ENCODE assay signal across 26 mouse cellular contexts in the genomic region with DNA sequence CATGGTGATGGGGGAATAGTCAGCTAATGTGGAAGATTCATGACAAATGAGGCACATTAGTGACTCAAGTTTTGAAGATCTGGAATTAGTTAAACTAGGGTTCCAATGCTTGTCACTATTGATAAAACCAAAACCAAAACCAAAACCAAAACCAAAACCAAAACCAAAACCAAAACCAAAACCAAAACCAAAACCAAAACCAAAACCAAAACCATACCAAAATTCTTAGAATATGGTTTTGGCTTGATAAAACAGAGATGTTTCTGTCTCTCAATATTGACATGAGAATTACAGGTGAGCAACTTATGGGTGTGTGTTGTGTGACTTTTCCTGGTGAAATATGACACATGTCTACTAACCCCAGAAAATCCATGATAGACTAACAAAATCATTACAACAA. TPM values are rescaled to one million over a fixed set of nuclear protein-coding genes. Genes with fewer than 3 reads are reported as not detected.
DNase-seq lines count a peak whose midpoint lies in the region; ATAC-seq and TF ChIP-seq lines count a peak whose summit lies in the region.
"Had no signal": no experiment of that assay in that cellular context is flagged by ENCODE, and none has a peak within 500 bp of the region (broad histone marks: within the 10 kb centered on the region; RNA-seq: fewer than 3 reads in every experiment).

No protein-coding gene starts in this region.

- no peaks in the 10 kb centered on the region for H3K27me3 ChIP-seq in MEL (ENCODE audit: control insufficient read depth in 1 of 2, insufficient read depth in 2 of 2, low read length in 2 of 2)
- no peaks in the 10 kb centered on the region for H3K27me3 ChIP-seq in forebrain, embryonic 16.5 days (replicated peaks; ENCODE audit: control insufficient read depth, insufficient read depth, low read length)
- H3K27me3 ChIP-seq: embryonic facial prominence, embryonic 13.5 days; embryonic facial prominence, embryonic 15.5 days; forebrain, embryonic 13.5 days; forebrain, embryonic 15.5 days had no signal

- DNase-seq in MEL (ENCODE audit: low read depth, low spot score) = no peak
- peak; percentile 9 for DNase-seq in induced T-regulatory cell, adult 2 months (ENCODE audit: low read depth)
- DNase-seq in cerebellum, postnatal 36 days = no peak
- DNase-seq in kidney, postnatal 36 days = no peak
- DNase-seq: adrenal gland, adult 8-10 months; adrenal gland, postnatal 14 days; adrenal gland, postnatal 36 days; B cell, adult 2 months; cerebellum, adult 11-12 months; cerebellum, adult 2 months; cerebellum, adult 9-10 months; cerebellum, postnatal 10 days; cerebellum, postnatal 25 days; embryo, embryonic 11 days had no signal

- TF ChIP-seq POLR2A in MEL (IDR thresholded peaks at IDR 0.05; ENCODE audit: control insufficient read depth in 1 of 2, insufficient read depth in 1 of 2, low read depth in 1 of 2, low read length in 2 of 2, poor library complexity in 1 of 2) = no peak

- no peak overlapping the region for H3K4me2 ChIP-seq in forebrain, embryonic 16.5 days (ENCODE audit: low read length)
- H3K4me2 ChIP-seq: embryonic facial prominence, embryonic 13.5 days; embryonic facial prominence, embryonic 15.5 days; forebrain, embryonic 13.5 days; forebrain, embryonic 15.5 days had no signal

- no peak overlapping the region for H3K27ac ChIP-seq in MEL (ENCODE audit: control insufficient read depth, low read depth, low read length)
- H3K27ac ChIP-seq in forebrain, embryonic 16.5 days (ENCODE audit: low read length) = no peak overlapping the region
- H3K27ac ChIP-seq: embryonic facial prominence, embryonic 13.5 days; embryonic facial prominence, embryonic 15.5 days; forebrain, embryonic 10.5 days; forebrain, embryonic 13.5 days; forebrain, embryonic 15.5 days had no signal

- no peak for TF ChIP-seq RAD21 in MEL (IDR thresholded peaks at IDR 0.05; ENCODE audit: low read depth, low read length)

- H3K9me3 ChIP-seq in MEL (replicated peaks; ENCODE audit: insufficient read depth, low read length) = no peaks in the 10 kb centered on the region
- H3K9me3 ChIP-seq in forebrain, embryonic 16.5 days (ENCODE audit: control insufficient read depth, low read length) = no peaks in the 10 kb centered on the region
- H3K9me3 ChIP-seq: embryonic facial prominence, embryonic 13.5 days; embryonic facial prominence, embryonic 15.5 days; forebrain, embryonic 10.5 days; forebrain, embryonic 13.5 days; forebrain, embryonic 15.5 days; G1E had no signal

- no peak for TF ChIP-seq EP300 in MEL (IDR thresholded peaks at IDR 0.05; ENCODE audit: low read depth in 1 of 2, low read length in 2 of 2)

- no peak overlapping the region for H3K9ac ChIP-seq in MEL (ENCODE audit: control insufficient read depth, low read depth, low read length, poor library complexity, severe bottlenecking)
- H3K9ac ChIP-seq in forebrain, embryonic 16.5 days (replicated peaks; ENCODE audit: low read depth, low read length) = no peak overlapping the region
- H3K9ac ChIP-seq: embryonic facial prominence, embryonic 13.5 days; embryonic facial prominence, embryonic 15.5 days; forebrain, embryonic 13.5 days; forebrain, embryonic 15.5 days had no signal

- no peak overlapping the region for H3K4me3 ChIP-seq in MEL (ENCODE audit: control insufficient read depth in 1 of 2, insufficient read depth in 1 of 2, low read depth in 2 of 2, low read length in 2 of 2)
- H3K4me3 ChIP-seq in forebrain, embryonic 16.5 days (replicated peaks; ENCODE audit: low read length) = no peak overlapping the region
- H3K4me3 ChIP-seq: embryonic facial prominence, embryonic 13.5 days; embryonic facial prominence, embryonic 15.5 days; erythroblast, embryonic 14.5 days; forebrain, embryonic 10.5 days; forebrain, embryonic 13.5 days; forebrain, embryonic 15.5 days had no signal

- H3K36me3 ChIP-seq in MEL (ENCODE audit: control insufficient read depth in 1 of 2, insufficient read depth in 2 of 2, low read length in 2 of 2) = no peaks in the 10 kb centered on the region
- no peaks in the 10 kb centered on the region for H3K36me3 ChIP-seq in forebrain, embryonic 16.5 days (ENCODE audit: control insufficient read depth, insufficient read depth)
- H3K36me3 ChIP-seq: embryonic facial prominence, embryonic 13.5 days; embryonic facial prominence, embryonic 15.5 days; forebrain, embryonic 10.5 days; forebrain, embryonic 15.5 days; G1E had no signal

- TF ChIP-seq CTCF in MEL (IDR thresholded peaks at IDR 0.05 in 2 of 3, conservative IDR thresholded peaks at IDR 0.05 in 1 of 3; ENCODE audit: control insufficient read depth in 1 of 3, insufficient read depth in 1 of 3, low read depth in 2 of 3, low read length in 3 of 3, poor library complexity in 1 of 3, severe bottlenecking in 1 of 3) = no peak

- ATAC-seq in CD4-positive, CD25-positive, alpha-beta regulatory T cell, adult 4 months = peak; percentile 46
- ATAC-seq in forebrain, embryonic 16.5 days = no peak
- ATAC-seq: forebrain, embryonic 13.5 days; forebrain, embryonic 15.5 days had no signal

- H3K79me2 ChIP-seq in MEL (ENCODE audit: control insufficient read depth, insufficient read depth, low read length, poor library complexity) = no peaks in the 10 kb centered on the region

- no peaks in the 10 kb centered on the region for H3K4me1 ChIP-seq in MEL (ENCODE audit: control insufficient read depth in 1 of 2, insufficient read depth in 2 of 2, low read length in 2 of 2)
- no peaks in the 10 kb centered on the region for H3K4me1 ChIP-seq in forebrain, embryonic 16.5 days (replicated peaks; ENCODE audit: control insufficient read depth, insufficient read depth, low read length)
- H3K4me1 ChIP-seq: embryonic facial prominence, embryonic 13.5 days; embryonic facial prominence, embryonic 15.5 days; forebrain, embryonic 10.5 days; forebrain, embryonic 13.5 days; forebrain, embryonic 15.5 days had no signal

TF ChIP-seq in MEL, 35 proteins besides CTCF, POLR2A, EP300 and RAD21:
- TF ChIP-seq NRF1 (IDR thresholded peaks at IDR 0.05; ENCODE audit: insufficient read depth, low read depth, low read length, poor library complexity, severe bottlenecking) = no peak
- TF ChIP-seq CHD2 (IDR thresholded peaks at IDR 0.05; ENCODE audit: low read length) = no peak
- TF ChIP-seq UBTF (IDR thresholded peaks at IDR 0.05; ENCODE audit: borderline replicate concordance, insufficient read depth, low read depth, low read length) = no peak
- TF ChIP-seq ELF1 (IDR thresholded peaks at IDR 0.05; ENCODE audit: low read depth, low read length) = no peak
- TF ChIP-seq ETS1 (IDR thresholded peaks at IDR 0.05; ENCODE audit: low read depth, low read length) = peak; percentile 60; the same call in 1 of the 2 replicates

RNA-seq across cellular contexts. Expression of a gene that starts 30.1 kb away (rescaled TPM):
- not detected for polyA plus RNA-seq in CD4-positive, CD25-positive, alpha-beta regulatory T cell, adult 4 months (2017; shearing (Covaris generic))
- total RNA-seq in MEL (2012; rRNA removed) = not detected in 2 replicates
- not detected for polyA plus RNA-seq in MEL (2012; ENCODE audit: insufficient read depth in 1 of 2, insufficient read length in 2 of 2, low read depth in 1 of 2, low replicate concordance in 2 of 2, missing spikeins in 1 of 2)
- not detected in 2 replicates for polyA plus RNA-seq in forebrain, embryonic 16.5 days (2015; fragmentation: Nextera tagmentation; extraction: Ambion mirVana)
- total RNA-seq: adrenal gland, adult 18-20 months; adrenal gland, adult 8-10 months; adrenal gland, postnatal 14 days; adrenal gland, postnatal 36 days; common myeloid progenitor, adult 5-6 weeks; G1E had no signal
- polyA plus RNA-seq: cerebellum, adult 2 months; embryonic facial prominence, embryonic 11.5 days; embryonic facial prominence, embryonic 13.5 days; embryonic facial prominence, embryonic 15.5 days; erythroblast, embryonic 14.5 days; forebrain, embryonic 10.5 days; forebrain, embryonic 13.5 days; forebrain, embryonic 15.5 days; G1E had no signal

RNA-seq across cellular contexts. Expression of a gene that starts 30.2 kb away (rescaled TPM):
- polyA plus RNA-seq in CD4-positive, CD25-positive, alpha-beta regulatory T cell, adult 4 months (2017; shearing (Covaris generic)) = under 1 TPM in 1 of 2 experiments, not detected in 1; 0.62 TPM
- not detected in 2 replicates for total RNA-seq in MEL (2012; rRNA removed)
- not detected for polyA plus RNA-seq in MEL (2012; ENCODE audit: insufficient read depth in 1 of 2, insufficient read length in 2 of 2, low read depth in 1 of 2, low replicate concordance in 2 of 2, missing spikeins in 1 of 2)
- polyA plus RNA-seq in forebrain, embryonic 16.5 days (2015; fragmentation: Nextera tagmentation; extraction: Ambion mirVana) = not detected in 2 replicates
- total RNA-seq: adrenal gland, adult 18-20 months; adrenal gland, postnatal 14 days; adrenal gland, postnatal 36 days had no signal
- polyA plus RNA-seq: embryonic facial prominence, embryonic 11.5 days; embryonic facial prominence, embryonic 13.5 days; erythroblast, embryonic 14.5 days; forebrain, embryonic 10.5 days; forebrain, embryonic 13.5 days; forebrain, embryonic 15.5 days; G1E had no signal

RNA-seq across cellular contexts. Expression of a gene that starts 34.0 kb away (rescaled TPM):
- polyA plus RNA-seq in CD4-positive, CD25-positive, alpha-beta regulatory T cell, adult 4 months (2017; shearing (Covaris generic)) = not detected
- not detected in 2 replicates for total RNA-seq in MEL (2012; rRNA removed)
- not detected for polyA plus RNA-seq in MEL (2012; ENCODE audit: insufficient read depth in 1 of 2, insufficient read length in 2 of 2, low read depth in 1 of 2, low replicate concordance in 2 of 2, missing spikeins in 1 of 2)
- polyA plus RNA-seq in forebrain, embryonic 16.5 days (2015; fragmentation: Nextera tagmentation; extraction: Ambion mirVana) = not detected in 2 replicates
- total RNA-seq: adrenal gland, adult 18-20 months; adrenal gland, postnatal 36 days had no signal
- polyA plus RNA-seq: cerebellum, adult 2 months; embryonic facial prominence, embryonic 13.5 days; erythroblast, embryonic 14.5 days; forebrain, embryonic 10.5 days; forebrain, embryonic 13.5 days; forebrain, embryonic 15.5 days; G1E had no signal
